21 mouse cellular contexts compared by ENCODE assay signal in the genomic region with DNA sequence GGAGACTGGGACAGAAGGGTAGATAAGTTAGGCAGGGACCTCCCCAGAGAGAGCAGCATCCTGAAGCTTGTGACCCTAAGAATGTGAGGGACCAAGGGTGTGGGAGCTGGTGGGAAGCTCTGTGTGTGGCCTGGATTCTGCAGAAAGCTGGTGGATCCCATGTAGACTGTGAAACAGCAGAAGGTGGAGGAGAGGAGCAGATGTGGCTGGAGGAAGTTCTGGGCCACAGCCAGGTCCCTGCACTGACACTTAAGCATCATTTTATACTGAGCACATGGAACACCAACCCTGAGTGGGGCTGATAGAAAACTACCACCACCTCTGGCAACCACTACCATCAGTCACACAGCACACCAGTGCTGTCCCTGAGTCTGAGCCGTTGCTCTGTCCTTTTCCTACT. TPM values are rescaled to one million over a fixed set of nuclear protein-coding genes. Genes with fewer than 3 reads are reported as not detected.
DNase-seq lines count a peak whose midpoint lies in the region; TF ChIP-seq lines count a peak whose summit lies in the region.
"Had no signal": no experiment of that assay in that cellular context is flagged by ENCODE, and none has a peak within 500 bp of the region (broad histone marks: within the 10 kb centered on the region; RNA-seq: fewer than 3 reads in every experiment).

No protein-coding gene starts in this region.

- TF ChIP-seq CTCF in small intestine, adult 2 months (IDR thresholded peaks at IDR 0.05; ENCODE audit: extremely low read depth, insufficient read length, insufficient replicate concordance, low read depth, low read length), result no peak
- no peak for TF ChIP-seq CTCF in layer of hippocampus, adult 2 months (conservative IDR thresholded peaks at IDR 0.05)

- 68% methylated on average over 1 of the region's 1 CpGs for WGBS in small intestine, adult 2 months

- H3K4me1 ChIP-seq in small intestine, adult 2 months (ENCODE audit: control insufficient read depth, insufficient read depth, insufficient read length, low read length), result peaks cover 27% of the 10 kb centered on the region

- peak; percentile 37 to 62 for DNase-seq in left cerebral cortex, adult 18-20 months (ENCODE audit: low spot score in 2 of 2)
- DNase-seq in left cerebral cortex, adult 11 months (ENCODE audit: low spot score), result no peak
- DNase-seq in brain, adult 2 months (ENCODE audit: low read depth, low spot score), result peak; percentile 56
- DNase-seq in adrenal gland, adult 2 months, result no peak
- no peak for DNase-seq in layer of hippocampus, adult 2 months (ENCODE audit: low spot score in 2 of 2)
- DNase-seq: adrenal gland, adult 8-10 months; adrenal gland, postnatal 14 days; adrenal gland, postnatal 36 days; cerebellum, adult 11 months; cerebellum, adult 18-20 months; cerebellum, adult 8-10 months; cerebellum, adult 9-11 months; cerebellum, postnatal 14 days; cerebellum, postnatal 36 days; embryo, embryonic 11 days had no signal

- no peaks in the 10 kb centered on the region for H3K27me3 ChIP-seq in small intestine, adult 2 months (ENCODE audit: control insufficient read depth, insufficient read depth, low read length)
- H3K27me3 ChIP-seq: embryonic facial prominence, embryonic 15.5 days had no signal

- no peak for TF ChIP-seq POLR2A in small intestine, adult 2 months (IDR thresholded peaks at IDR 0.05; ENCODE audit: low read depth, low read length)

- no peak overlapping the region for H3K4me3 ChIP-seq in small intestine, adult 2 months (ENCODE audit: low read depth, low read length)
- no peak overlapping the region for H3K4me3 ChIP-seq in layer of hippocampus, adult 2 months
- H3K4me3 ChIP-seq: embryonic facial prominence, embryonic 13.5 days; embryonic facial prominence, embryonic 15.5 days; erythroblast, embryonic 14.5 days; forebrain, embryonic 10.5 days; forebrain, embryonic 12.5 days had no signal

- 0 out of 2 replicates have a peak overlapping the region, but pooled peaks have one; percentile 6 for H3K27ac ChIP-seq in small intestine, adult 2 months (ENCODE audit: insufficient read depth, low read depth, low read length)
- H3K27ac ChIP-seq in layer of hippocampus, adult 2 months, result no peak overlapping the region
- H3K27ac ChIP-seq: embryonic facial prominence, embryonic 13.5 days; embryonic facial prominence, embryonic 15.5 days; forebrain, embryonic 10.5 days; forebrain, embryonic 12.5 days had no signal

- H3K36me3 ChIP-seq in small intestine, adult 2 months (ENCODE audit: control insufficient read depth, insufficient read depth, low read length), result peaks cover 28% of the 10 kb centered on the region
- H3K36me3 ChIP-seq: forebrain, embryonic 10.5 days; forebrain, embryonic 12.5 days had no signal

RNA-seq across cellular contexts. Expression of gene Serhl, which starts 13.8 kb away (rescaled TPM):
- 1 to 10 TPM; 9.0 to 9.4 TPM for total RNA-seq in left cerebral cortex, adult 18-20 months (2021)
- polyA plus RNA-seq in small intestine, adult 2 months (2012; rRNA removed), result 51.2 and 133 TPM in 2 replicates
- total RNA-seq in adrenal gland, adult 2 months (2021), result 10 to 100 TPM; 40.0 to 48.8 TPM
- 60.8 and 83.2 TPM in 2 replicates for polyA plus RNA-seq in adrenal gland, adult 2 months (2012; rRNA removed)
- total RNA-seq in layer of hippocampus, adult 2 months (2021), result 10 to 100 TPM in 1 of 2 experiments, 1 to 10 TPM in 1; 7.1 to 11.8 TPM

RNA-seq across cellular contexts. Expression of gene Rrp7a, which starts 19.5 kb away (rescaled TPM):
- total RNA-seq in left cerebral cortex, adult 18-20 months (2021), result 100 to 1,000 TPM; 154 to 189 TPM
- 33.1 and 72.4 TPM in 2 replicates for polyA plus RNA-seq in small intestine, adult 2 months (2012; rRNA removed)
- 100 to 1,000 TPM; 123 to 167 TPM for total RNA-seq in adrenal gland, adult 2 months (2021)
- 128 and 179 TPM in 2 replicates for polyA plus RNA-seq in adrenal gland, adult 2 months (2012; rRNA removed)
- total RNA-seq in layer of hippocampus, adult 2 months (2021), result 100 to 1,000 TPM; 144 to 151 TPM

RNA-seq across cellular contexts. Expression of gene Poldip3, which starts 46.1 kb away (rescaled TPM):
- total RNA-seq in left cerebral cortex, adult 18-20 months (2021), result 10 to 100 TPM; 83.2 to 93.1 TPM
- 24.5 and 46.7 TPM in 2 replicates for polyA plus RNA-seq in small intestine, adult 2 months (2012; rRNA removed)
- total RNA-seq in adrenal gland, adult 2 months (2021), result 10 to 100 TPM; 89.7 to 96.8 TPM
- polyA plus RNA-seq in adrenal gland, adult 2 months (2012; rRNA removed), result 43.0 and 55.4 TPM in 2 replicates
- total RNA-seq in layer of hippocampus, adult 2 months (2021), result 10 to 100 TPM; 90.5 to 91.5 TPM

Comparison
In these comparisons a context has a peak if more than half of its experiments do, and no peak if none do; other contexts are left out.
1. DNase-seq: peak in left cerebral cortex, adult 18-20 months (2 of 2) and brain, adult 2 months (single experiment); none in left cerebral cortex, adult 11 months (single experiment), adrenal gland, adult 2 months (single experiment) and layer of hippocampus, adult 2 months (0 of 2).